Mouse (Mus musculus) heart, postnatal 10 days (tissue): Measurements from ENCODE around the gene Clca2. TPM values are rescaled to one million over a fixed set of nuclear protein-coding genes. Genes with fewer than 3 reads are reported as not detected.
"Not testable (repeated sequence)": the region's sequence is repeated elsewhere in the genome, so short reads cannot be mapped to it uniquely, and the experiment has no call there.

Source experiments
- DNase-seq, 2 experiments: peaks; one replicate each; pipeline ENCODE4 v3.0.0; 2021
- intact Hi-C: fragments of 180-260 bp; cut with DNase I; formaldehyde crosslinking; loops from one replicate; pipeline ENCODE4 v1.15.1; 2025
- total RNA-seq, 2 experiments: library from RNA; stranded (reverse); gene quantifications; 2 replicates each; pipeline ENCODE4 v1.2.3; 2021

Gene Clca2
- total RNA-seq, 2 experiments from 2014 or later = 0.10 to 0.15 TPM

DNA sequence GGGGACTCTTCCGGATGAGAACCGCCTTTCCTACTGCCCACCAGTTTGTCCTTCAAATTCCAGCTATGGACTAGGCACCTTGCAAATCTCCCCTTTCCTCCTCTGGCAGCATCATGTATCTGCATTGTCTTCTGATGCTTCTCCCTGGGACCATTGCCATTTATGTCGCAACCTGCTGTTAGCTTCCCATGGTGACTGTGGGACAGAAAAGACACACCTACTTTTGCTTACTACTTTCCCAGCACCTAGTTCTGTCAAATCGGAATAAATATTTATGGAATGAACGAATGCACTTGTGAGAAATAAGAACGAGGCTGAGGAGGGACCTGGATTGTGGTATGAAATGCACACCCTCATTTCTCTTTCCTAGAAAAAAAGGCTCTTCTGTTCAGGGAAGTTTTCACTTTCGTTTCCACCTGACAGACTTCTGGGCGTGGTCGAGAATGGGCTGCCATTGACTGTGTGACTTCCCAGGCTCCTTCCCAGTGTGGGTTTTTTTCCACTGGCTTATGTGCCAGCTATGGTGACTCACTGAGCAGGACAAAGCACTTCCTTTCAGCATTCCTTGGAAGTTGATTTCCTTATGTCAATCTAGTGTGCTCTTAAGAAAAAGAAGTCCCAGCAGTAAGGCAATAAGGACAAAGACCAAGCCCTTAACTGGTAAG is 2.8 kb upstream of the Clca2 start:
- peak; percentile 49 to 53 for DNase-seq
- intact Hi-C loops = loop anchor here (10.0 kb wide), 1 partner anchor 647 kb away; no protein-coding TSS in a partner anchor

DNA sequence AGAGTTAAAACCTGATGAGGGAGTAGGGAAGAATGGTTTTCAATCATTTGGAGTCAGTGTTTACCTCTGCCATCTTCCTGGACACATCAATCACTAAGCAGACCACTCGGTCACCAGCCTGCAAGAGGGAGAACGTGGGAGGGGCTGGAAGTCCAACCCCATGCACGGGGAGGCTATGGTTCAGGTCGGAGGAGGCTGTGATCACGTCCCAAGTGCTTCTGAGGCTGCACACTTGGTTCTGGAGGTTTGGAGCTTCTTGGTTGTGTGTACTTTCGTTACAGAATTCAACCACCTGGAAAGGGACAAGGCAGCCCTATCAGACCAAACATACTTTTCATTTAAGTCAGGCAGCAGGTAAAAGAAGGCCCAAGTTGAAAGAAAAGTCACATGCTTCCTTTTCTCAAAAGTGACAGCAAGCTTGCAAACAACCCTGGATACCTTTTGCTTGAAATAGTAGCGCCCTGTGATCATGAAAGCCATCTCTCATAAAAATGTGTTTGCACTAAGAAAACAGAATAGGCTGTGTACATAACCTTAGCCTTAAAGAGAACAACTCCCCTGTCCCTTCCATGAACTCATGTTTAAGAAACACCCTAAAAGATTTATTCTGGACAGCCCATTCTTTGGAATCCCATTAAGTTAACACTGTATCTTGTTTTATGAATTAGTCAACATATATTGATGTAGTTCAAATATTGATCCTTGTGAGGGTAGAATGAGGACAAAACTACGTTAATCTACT is 11.2 kb downstream of the Clca2 start:
- no peak for DNase-seq
- intact Hi-C loops = no loop called here

DNA sequence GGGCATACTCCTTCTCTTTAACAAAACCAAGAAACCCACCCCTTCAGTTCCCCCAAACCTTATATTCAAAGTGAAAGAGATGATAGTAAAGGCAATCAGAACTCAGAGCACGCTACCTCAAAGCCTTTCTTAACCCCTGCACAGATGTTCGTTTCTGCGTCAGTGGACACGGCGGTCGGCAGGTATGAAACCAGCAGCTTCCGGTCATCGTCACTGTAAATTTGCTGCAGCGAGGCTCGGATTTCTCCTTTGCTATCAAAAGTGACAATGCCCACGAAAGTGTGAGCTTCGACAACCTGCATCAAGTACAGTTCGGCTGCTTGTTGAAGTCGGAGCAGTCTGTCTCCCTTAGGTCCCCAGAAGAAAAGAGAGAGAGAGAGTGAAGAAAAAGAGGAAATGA is 13.1 kb downstream of the Clca2 start:
- no peak for DNase-seq
- intact Hi-C loops = no loop called here

DNA sequence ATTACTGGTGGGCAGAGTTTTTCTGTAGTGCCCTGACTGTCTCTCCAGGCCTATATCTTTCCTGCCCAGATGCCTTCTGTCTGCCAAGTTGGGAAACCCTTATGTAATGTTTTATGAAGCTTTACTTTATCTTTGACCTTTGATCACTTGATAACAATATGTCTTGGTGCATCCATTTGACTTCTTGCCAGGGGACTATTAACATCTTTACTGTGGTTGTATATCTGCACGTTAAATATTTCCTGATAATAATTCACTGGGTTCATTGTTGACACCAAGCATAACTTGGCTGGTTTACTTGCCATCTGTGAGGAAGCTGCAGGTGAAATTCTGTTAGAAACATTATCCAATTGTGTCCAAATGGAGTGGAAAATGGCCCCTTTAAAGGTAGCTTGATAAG is 16.2 kb downstream of the Clca2 start:
- intact Hi-C loops = no loop called here
- DNase-seq = no peak

DNA sequence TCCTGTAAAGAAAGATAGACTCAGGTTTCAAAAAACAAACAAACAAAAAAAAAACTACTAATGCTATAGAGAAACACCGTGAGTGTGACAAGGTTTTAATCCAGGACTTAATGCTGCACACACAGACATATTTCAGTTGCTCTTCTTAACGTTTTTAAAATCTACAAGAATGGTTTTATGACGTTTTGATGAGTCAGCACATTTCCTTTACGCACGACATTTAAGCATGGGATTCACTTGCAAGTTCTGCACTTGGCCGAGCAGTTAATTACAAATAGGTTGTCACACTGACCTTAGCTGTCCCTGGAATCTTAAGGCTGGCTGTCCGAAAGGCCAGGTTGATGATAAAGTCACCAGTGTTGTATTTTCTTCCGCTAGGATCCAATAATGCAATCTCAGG is 18.3 kb downstream of the Clca2 start:
- intact Hi-C loops = no loop called here
- no peak for DNase-seq

DNA sequence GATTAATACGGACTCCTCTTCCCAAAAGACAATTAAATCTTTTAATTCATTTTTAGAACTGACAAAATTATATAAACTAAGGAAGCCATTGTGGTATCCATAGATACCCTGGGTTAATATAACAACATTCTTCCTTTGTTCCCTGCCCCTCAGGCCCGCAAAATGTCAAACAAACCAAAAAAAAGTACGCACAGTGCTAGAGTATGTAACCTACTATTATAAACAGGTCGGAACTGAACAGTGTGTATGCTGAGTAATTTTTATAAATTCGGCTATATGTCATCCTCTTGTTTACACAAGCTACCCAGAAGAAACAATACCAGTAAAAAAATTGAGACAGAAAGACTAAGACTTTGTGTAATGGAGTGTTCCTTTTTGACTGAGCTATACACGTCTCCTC is 20.8 kb downstream of the Clca2 start:
- intact Hi-C loops = no loop called here
- DNase-seq = no peak

DNA sequence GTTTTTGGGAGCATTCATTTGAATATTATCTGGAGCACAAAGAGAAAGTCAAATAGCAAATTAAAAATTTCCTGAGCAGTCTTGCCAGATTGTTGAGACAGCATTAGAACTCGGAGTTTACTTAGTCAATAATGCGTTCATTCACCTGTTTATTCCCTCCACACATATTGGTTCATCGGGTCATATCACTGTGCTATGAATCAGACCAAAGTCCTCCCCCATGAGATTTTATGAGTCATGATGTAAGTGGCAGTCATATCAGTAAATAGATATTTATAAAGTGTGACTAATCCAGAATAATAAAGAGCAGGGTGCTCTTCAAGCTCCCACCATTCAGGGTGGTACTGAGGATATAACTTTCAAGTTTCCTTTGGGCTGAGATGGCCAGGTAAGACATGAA is 26.9 kb downstream of the Clca2 start:
- no peak for DNase-seq
- intact Hi-C loops = no loop called here

DNA sequence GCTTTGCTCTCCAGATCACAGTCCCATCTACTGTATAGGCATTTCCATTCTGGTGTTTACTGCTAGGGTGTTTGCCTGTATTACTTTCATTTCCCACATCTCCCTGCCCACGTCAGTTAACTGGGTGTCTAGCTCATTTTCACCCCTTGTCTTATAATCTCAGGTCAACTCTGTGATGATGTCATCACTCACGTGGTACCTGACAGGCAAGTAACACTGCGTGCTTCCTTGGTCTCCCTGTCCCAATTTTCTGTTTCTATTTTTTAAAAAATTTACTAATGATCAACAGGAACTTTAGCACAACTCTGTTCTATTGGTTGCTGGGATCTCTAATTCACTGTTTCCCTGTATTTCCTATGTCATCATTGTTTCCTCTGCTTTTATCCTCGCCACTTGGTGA is 30.3 kb downstream of the Clca2 start:
- no peak for DNase-seq
- intact Hi-C loops = no loop called here

DNA sequence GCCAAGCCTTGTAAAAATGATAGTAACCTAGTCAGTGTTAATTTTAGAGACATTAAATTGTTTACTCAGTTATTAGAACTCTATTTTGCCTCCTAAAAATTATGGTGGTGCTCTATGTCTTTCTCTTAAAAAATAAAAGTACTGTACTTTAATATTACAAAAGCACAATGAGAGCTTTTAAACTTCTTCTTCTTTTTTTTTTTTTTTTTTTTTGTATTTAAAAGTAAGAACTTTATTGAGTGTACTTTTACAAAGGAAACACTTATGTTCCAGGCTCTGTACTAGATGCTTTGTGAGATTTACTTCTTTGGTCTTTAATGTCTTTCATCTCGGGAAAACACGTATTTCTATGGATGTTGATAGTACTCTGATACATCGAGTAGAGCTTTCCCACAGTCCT is 44.1 kb downstream of the Clca2 start:
- DNase-seq, intact Hi-C loops: not testable (repeated sequence)

DNA sequence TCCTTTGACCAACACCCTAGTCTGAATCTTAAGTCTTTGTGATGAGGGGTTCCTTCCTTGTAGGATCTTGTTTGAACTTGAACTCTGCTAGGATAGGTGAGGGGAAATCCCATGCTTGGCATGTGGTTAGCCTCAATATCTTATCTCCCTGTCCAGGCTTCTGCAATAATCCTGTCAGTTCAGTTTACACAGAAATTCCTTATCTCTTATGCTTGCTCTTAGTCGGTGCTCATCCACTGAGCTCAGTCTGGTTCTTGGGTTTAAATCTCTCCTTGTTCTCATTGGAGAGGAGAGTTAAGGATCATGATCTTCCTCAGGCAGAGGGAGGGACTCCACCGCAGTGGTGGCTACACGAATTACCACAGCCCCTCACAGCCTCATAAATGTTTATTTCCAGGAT is 49.4 kb downstream of the Clca2 start:
- intact Hi-C loops = no loop called here
- DNase-seq = no peak

DNA sequence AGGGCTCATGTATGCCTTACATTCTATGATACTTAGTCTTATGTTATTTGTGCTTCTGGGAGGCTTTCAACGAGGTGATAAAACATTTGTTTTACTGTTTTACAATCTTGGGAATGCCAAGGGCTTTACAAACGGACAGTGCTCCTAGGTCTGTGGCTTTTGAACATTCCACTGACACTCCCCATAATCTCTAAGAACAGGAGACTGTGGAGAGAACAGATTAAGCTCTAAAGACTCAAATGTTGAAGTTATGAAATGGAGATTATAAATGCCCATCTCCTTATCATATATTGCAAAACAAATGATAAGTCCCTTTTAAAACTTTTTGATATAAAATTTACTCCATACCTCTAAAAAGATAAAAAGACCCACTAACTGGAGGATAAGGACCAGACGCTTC is 60.4 kb downstream of the Clca2 start:
- intact Hi-C loops = no loop called here
- DNase-seq = no peak

DNA sequence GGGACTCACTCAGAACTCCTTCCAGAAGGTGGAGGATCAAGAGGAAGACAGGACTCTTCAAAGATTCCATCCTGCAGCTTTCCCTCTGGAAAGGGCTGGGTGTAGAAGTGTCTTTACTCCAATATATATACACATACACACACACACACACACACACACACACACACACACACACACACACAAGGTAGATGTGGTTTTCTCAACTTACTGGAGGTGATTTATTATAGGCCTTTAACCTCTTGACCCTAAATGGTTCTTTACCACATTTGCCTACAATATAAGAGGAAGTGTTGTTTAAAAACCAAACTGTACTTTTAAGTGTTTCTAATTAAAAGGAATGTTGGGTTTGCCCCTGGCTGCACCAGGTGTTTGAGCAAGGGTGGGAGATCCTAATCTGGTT is 66.6 kb downstream of the Clca2 start, which contains the start of gene Clca1:
Clca1 (minus strand) TSS at position 101 of the 400 bp plus-strand sequence.
- no peak for DNase-seq
- intact Hi-C loops = no loop called here

DNA sequence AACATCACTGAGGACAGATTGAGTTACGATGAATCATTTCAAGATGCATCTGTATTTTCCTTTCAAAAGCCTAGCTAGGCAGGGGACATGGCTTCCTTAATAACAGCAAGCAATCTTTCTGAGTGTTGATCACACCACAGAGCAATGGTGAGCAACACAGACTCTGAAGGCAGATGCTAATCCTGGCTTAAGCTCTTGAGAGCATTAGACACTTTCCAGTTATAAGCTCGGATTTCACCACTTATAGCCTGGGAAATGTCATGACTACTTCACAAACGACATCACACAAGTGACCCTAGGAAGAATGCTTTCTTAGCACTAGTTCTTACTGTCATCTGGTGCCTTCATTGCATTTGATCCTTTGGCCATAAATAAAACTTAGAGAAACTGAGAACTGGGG is 71.2 kb downstream of the Clca2 start:
- no peak for DNase-seq
- intact Hi-C loops = loop anchor here (5.0 to 10.0 kb wide), 3 partner anchors 104 to 293 kb away; no protein-coding TSS in a partner anchor

DNA sequence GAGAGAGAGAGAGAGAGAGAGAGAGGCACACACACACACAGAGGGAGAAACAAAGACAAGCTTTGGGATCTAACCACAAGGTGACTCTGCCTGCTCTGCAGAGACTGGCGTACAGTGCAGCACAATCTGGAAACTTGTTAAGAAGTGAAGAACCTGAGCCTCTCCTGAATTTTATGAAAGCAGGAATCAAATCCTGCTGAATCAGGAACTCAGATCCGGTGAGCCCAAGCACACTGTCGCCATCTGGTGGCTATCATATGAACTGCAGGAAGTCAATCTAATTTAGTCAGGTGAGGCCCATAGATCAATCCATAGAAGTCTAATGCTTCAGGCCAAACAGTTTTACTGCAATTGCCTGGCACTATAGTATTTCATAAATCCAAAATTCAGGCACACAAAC is 72.5 kb downstream of the Clca2 start:
- DNase-seq = peak; percentile 34 to 65
- intact Hi-C loops = loop anchor here (5.0 to 10.0 kb wide), 3 partner anchors 106 to 292 kb away; no protein-coding TSS in a partner anchor

Other genes starting within 250 kb of the Clca2 start
- not detected for gene Clca4b, start 166.9 kb downstream of the Clca2 start, total RNA-seq
- not detected for gene Clca4a, start 124.4 kb downstream of the Clca2 start, total RNA-seq
- not detected for gene Clca1, start 66.7 kb downstream of the Clca2 start, total RNA-seq
- gene Odf2l, start 19.1 kb upstream of the Clca2 start, total RNA-seq = 10 to 100 TPM; 15.2 to 16.7 TPM
- 1 to 10 TPM; 1.1 to 1.3 TPM for gene Col24a1, start 193.0 kb upstream of the Clca2 start, total RNA-seq